Mouse (Mus musculus) limb, embryonic 15.5 days (tissue): ENCODE data around the gene Gucy1a1. TPM values are rescaled to one million over a fixed set of nuclear protein-coding genes. Genes with fewer than 3 reads are reported as not detected.
A peak's percentile ranks its signal among the peaks of the same experiment; 100 is the strongest.
"Not testable (repeated sequence)": the region's sequence is repeated elsewhere in the genome, so short reads cannot be mapped to it uniquely, and the experiment has no call there.

ENCODE experiments used
- ATAC-seq: fragments of 200-750 bp; cut with Nextera tagmentation; 2 replicates; pipeline ENCODE4 v1.8.0; 2017; ENCODE audit warnings: low read depth, moderate TSS enrichment; ENCODE audit not compliant: insufficient number of reproducible peaks, low FRiP score, low TSS enrichment
- H3K27ac ChIP-seq: fragments of 300-500 bp; sonication (generic); 2 replicates; pipeline ENCODE4 v1.5.1; 2015; ENCODE audit warnings: moderate library complexity, mild to moderate bottlenecking, inconsistent platforms
- H3K27me3 ChIP-seq: fragments of 300-500 bp; sonication (generic); 2 replicates; pipeline ENCODE4 v1.6.1; 2015; ENCODE audit warnings: inconsistent platforms
- H3K36me3 ChIP-seq: fragments of 300-500 bp; sonication (generic); 2 replicates; pipeline ENCODE4 v1.6.1; 2015; ENCODE audit warnings: inconsistent platforms
- H3K4me1 ChIP-seq: fragments of 300-500 bp; sonication (generic); 2 replicates; pipeline ENCODE4 v1.6.1; 2015; ENCODE audit warnings: inconsistent platforms
- H3K4me2 ChIP-seq: fragments of 300-500 bp; sonication (generic); 2 replicates; pipeline ENCODE4 v1.6.1; 2015; ENCODE audit warnings: mild to moderate bottlenecking, inconsistent platforms
- H3K4me3 ChIP-seq: fragments of 300-500 bp; sonication (generic); 2 replicates; pipeline ENCODE4 v1.5.1; 2015; ENCODE audit warnings: mild to moderate bottlenecking, inconsistent platforms
- H3K9ac ChIP-seq: fragments of 300-500 bp; sonication (generic); 2 replicates; pipeline ENCODE4 v1.6.1; 2015; ENCODE audit warnings: inconsistent platforms
- H3K9me3 ChIP-seq: fragments of 300-500 bp; sonication (generic); 2 replicates; pipeline ENCODE4 v1.6.1; 2016; ENCODE audit warnings: inconsistent platforms
- WGBS: fragments of 180-500 bp; shearing (Covaris S2); methylation state at CpG from one replicate; pipeline ENCODE4 v1.1.7; 2015; 5-methylcytosine and 5-hydroxymethylcytosine counted together
- polyA plus RNA-seq: library from polyadenylated mRNA; unstranded; fragments of >200 nt; fragmentation: Nextera tagmentation; extraction: Ambion mirVana; gene quantifications from 2 replicates; pipeline ENCODE4 v1.2.1, GENCODE M21; 2015

Gucy1a1 gene
- 14.1 and 15.1 TPM in 2 replicates for polyA plus RNA-seq

DNA sequence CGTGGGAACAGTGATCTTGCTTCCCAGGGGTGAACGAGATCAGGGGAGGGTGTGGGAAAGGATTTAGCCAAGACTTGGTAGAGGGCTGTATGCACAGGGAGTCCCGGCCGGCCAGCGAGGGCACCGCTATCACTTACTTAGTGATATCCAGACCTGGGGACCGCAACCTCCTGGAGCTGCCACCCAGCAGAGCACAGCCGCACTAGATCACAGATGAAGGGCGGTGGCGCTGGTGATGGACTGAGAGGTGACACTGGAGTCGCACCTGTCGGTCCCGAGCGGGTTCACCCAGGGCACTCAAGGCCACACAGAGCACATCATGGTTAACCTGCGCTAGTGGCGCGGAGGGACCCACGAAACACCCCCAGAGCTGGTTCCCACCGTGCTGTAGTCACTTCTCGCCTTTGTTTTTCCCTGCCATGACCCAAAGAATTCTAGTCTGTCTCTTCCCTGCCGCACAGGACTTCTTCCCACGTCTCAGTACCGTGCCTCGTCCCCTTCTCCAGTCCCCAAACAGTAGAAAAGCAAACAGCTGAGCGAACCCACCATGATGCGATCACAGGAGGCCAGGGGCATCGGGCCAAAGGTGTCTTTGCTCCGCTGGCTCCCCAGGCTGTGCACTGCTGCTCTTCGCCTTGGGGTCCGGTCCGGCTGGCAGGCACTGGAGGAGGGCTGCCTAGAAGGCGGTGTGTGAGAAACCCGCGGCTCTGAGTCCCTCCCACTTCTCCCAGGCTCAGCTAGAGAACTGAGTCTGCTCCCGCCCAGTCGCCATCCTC is at the start of gene Gucy1a1:
Gene Gucy1a1 (minus strand): TSS at position 664 of the 776 bp plus-strand sequence.
- Histone ChIP-seq H3K4me1 (peaks cover 10% of the 10 kb centered on the region), H3K4me3 (peak within 1 kb of the TSS; percentile 50), H3K4me2 (peak within 1 kb of the TSS; percentile 89), H3K9me3 (no peaks in the 10 kb centered on the region), H3K36me3 (no peaks in the 10 kb centered on the region), H3K27me3 (peaks cover 11% of the 10 kb centered on the region), H3K27ac (no peak within 1 kb of the TSS), H3K9ac (peak within 1 kb of the TSS; percentile 28; the same call in 1 of the 2 replicates)
- WGBS = under 1% methylated on average over 36 of the region's 36 CpGs
- ATAC-seq = 0 out of 2 replicates have a peak, but pooled peaks have one; percentile 61

DNA sequence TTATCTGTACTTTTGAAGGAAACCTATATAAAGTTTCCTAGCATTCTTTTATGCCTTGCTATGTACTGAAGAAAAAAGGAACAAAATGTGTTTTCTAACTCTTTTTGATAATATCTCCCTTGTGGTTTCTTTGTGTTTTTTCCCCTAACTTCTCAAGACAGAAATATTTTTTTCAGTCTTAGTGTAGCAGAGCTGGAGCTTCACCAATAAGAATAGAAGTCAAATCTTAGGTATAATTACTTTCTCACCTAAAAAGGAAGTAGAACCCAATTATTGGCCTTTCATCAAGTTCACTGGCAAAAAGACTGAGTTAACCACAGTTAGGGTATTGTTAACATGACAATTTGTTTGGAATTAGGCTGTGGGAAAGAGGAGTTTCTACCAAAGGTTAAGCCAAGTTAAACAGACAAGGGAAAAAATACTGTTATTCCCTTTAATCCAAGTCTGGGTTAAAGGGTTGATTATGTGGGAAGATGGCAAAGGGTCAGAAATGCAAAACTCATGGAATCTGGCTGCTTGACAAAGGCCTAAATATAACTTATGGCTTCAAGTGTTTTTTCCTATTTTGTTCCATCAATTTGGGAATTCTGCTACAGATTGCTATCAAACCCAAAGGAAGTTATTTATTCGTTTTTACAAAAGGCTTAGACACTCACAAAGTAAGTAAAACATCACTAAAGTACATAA is 46.1 kb upstream of the Gucy1a1 start:
- H3K27me3 ChIP-seq = no peaks in the 10 kb centered on the region
- ATAC-seq = no peak
- no peaks in the 10 kb centered on the region for H3K36me3 ChIP-seq
- no peak overlapping the region for H3K9ac ChIP-seq
- H3K9me3 ChIP-seq = no peaks in the 10 kb centered on the region
- H3K4me3 ChIP-seq = no peak overlapping the region
- no peak overlapping the region for H3K27ac ChIP-seq
- 69% methylated on average over 1 of the region's 1 CpGs for WGBS
- no peaks in the 10 kb centered on the region for H3K4me1 ChIP-seq
- no peak overlapping the region for H3K4me2 ChIP-seq

DNA sequence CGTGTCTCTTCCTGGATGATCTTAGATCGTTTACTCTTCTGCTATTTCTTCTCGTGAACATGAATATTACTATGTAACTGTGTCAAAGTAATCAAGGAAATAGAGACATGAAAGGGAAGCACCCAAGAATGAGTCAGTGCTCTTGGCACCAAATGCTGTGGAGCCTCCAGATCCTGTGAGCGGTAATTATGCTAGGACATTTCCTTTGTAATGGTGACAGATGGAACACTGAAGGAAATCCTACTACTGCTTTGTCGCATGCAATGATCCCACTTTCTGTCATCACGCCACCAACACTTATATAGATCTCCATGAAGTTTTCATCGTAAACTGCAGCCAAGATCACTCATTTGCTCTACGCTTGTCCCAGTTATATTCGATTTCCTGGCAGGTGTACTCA is 40.0 kb upstream of the Gucy1a1 start:
- WGBS = 81% methylated on average over 9 of the region's 9 CpGs

DNA sequence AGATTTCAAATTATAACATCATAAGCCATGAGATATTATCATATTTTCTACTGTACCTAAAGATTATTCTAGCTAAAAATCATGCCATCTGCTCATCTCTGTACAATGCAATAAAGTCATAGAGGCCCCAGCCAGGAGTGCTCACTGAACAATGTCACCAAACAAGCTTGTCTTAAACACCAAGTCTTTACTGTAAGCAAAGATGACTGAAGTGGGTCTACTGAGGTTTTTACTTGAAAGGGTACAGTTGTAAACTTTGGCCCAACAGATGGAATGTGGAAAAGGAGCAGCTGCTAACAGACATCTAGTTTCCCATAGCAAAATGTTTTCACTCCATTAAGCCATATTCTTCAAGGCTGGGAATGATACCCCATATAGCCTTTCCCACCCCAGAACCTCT is 35.9 kb upstream of the Gucy1a1 start:
- H3K36me3 ChIP-seq = no peaks in the 10 kb centered on the region
- no peak overlapping the region for H3K9ac ChIP-seq
- no peak overlapping the region for H3K4me3 ChIP-seq
- no peak for ATAC-seq
- no peaks in the 10 kb centered on the region for H3K4me1 ChIP-seq
- H3K27me3 ChIP-seq = no peaks in the 10 kb centered on the region
- no peak overlapping the region for H3K4me2 ChIP-seq
- no peak overlapping the region for H3K27ac ChIP-seq
- no peaks in the 10 kb centered on the region for H3K9me3 ChIP-seq

More for the DNA sequence above, 40.0 kb upstream of the Gucy1a1 start:
- Histone ChIP-seq H3K9ac (no peak overlapping the region), H3K27ac (no peak overlapping the region), H3K4me2 (no peak overlapping the region), H3K27me3 (no peaks in the 10 kb centered on the region), H3K4me1 (no peaks in the 10 kb centered on the region), H3K9me3 (no peaks in the 10 kb centered on the region), H3K4me3 (no peak overlapping the region), H3K36me3 (no peaks in the 10 kb centered on the region)
- ATAC-seq = no peak

DNA sequence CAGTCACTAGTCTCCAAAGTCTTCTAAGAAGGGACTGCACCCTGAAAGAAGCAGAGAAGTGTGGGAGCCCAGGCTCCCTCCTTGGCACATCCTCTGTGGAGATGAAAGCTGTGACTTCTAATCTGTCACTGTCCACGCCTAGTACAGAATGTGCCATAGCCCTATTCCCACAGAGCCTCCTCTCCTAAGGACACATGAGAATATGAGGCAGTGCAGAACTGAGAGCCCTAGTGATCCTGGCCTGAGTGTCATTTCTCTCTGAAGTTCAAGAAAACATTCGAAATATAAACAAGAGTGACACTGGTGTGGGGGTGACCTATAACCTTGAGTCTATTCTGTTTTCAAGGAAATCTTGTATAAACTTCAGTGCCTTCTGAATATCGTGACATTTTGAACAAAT is 34.7 kb upstream of the Gucy1a1 start:
- 66% methylated on average over 3 of the region's 3 CpGs for WGBS
- ATAC-seq = no peak
- H3K4me2 ChIP-seq = no peak overlapping the region

DNA sequence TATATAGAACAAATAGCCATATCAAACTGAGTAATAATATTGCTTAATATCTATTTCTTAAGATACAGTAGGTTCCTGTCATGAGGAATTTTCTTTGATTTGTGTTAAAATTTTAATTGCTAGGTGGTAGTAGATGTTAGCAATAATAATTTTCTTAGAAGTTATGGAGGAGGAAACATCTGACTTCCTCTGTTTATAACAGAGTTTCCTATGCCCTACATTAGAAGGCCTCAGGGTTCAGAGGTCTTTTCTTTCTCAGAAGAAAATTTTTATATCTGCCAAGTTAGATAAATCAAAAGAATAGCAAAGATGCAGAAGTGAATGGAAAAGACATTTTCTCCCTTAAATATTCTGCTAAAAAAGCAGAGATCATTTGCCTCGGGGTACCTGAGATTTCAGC is 29.9 kb upstream of the Gucy1a1 start:
- Histone ChIP-seq H3K9ac (no peak overlapping the region), H3K4me2 (no peak overlapping the region), H3K36me3 (no peaks in the 10 kb centered on the region), H3K9me3 (no peaks in the 10 kb centered on the region), H3K27ac (no peak overlapping the region), H3K4me3 (no peak overlapping the region), H3K27me3 (no peaks in the 10 kb centered on the region), H3K4me1 (no peaks in the 10 kb centered on the region)
- 76% methylated on average over 1 of the region's 1 CpGs for WGBS
- no peak for ATAC-seq

More for the DNA sequence above, 34.7 kb upstream of the Gucy1a1 start:
- Histone ChIP-seq H3K9me3 (no peaks in the 10 kb centered on the region), H3K4me1 (no peaks in the 10 kb centered on the region), H3K27me3 (no peaks in the 10 kb centered on the region), H3K27ac (no peak overlapping the region), H3K9ac (no peak overlapping the region), H3K4me3 (no peak overlapping the region), H3K36me3 (no peaks in the 10 kb centered on the region)

DNA sequence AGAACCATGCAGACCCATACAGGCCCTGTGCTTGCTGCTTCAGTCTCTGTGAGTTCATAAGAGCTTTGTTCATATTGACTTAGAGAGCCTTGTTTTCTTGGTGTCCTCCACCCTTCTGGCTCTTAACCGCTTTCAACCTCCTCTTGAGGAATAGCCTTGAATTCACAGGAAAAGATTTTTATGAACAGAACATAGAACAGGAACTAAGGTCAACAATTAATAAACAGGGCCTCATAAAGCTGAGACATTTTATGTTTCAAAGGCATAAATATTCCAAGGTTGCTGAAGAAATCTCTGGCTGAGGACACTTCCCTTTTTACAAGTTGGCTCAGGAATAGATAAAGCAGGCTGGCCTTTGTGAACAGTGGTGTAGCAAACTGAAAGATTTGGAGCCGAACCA is 21.5 kb upstream of the Gucy1a1 start:
- Histone ChIP-seq H3K36me3 (no peaks in the 10 kb centered on the region), H3K27ac (no peak overlapping the region), H3K9me3 (no peaks in the 10 kb centered on the region), H3K27me3 (no peaks in the 10 kb centered on the region), H3K9ac (no peak overlapping the region), H3K4me2 (no peak overlapping the region), H3K4me1 (no peaks in the 10 kb centered on the region), H3K4me3 (no peak overlapping the region)
- WGBS = 77% methylated on average over 2 of the region's 2 CpGs
- no peak for ATAC-seq

DNA sequence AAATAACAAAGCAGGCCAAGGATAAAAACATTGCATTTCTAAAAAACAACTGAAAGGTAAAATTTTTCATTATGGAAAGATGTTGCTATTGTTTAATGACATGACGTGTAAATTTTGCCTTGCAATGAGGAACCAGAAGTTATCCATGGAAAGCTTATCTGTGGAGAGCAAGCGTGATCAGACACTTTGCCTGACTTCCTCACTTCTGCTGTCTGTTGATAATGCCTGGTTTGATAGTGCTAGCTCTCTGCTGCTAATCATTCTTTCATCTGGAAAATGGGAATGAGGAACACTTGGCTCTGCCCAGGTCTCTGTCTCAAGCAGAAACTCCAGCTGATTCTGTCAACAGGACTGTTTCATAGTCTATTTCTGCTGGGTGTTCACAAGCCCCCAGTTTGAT is 20.3 kb upstream of the Gucy1a1 start:
- Histone ChIP-seq H3K9me3 (no peaks in the 10 kb centered on the region), H3K36me3 (no peaks in the 10 kb centered on the region), H3K27me3 (no peaks in the 10 kb centered on the region), H3K4me3 (no peak overlapping the region), H3K4me1 (no peaks in the 10 kb centered on the region), H3K4me2 (no peak overlapping the region), H3K9ac (no peak overlapping the region), H3K27ac (no peak overlapping the region)
- ATAC-seq = no peak
- WGBS = 76% methylated on average over 2 of the region's 2 CpGs

DNA sequence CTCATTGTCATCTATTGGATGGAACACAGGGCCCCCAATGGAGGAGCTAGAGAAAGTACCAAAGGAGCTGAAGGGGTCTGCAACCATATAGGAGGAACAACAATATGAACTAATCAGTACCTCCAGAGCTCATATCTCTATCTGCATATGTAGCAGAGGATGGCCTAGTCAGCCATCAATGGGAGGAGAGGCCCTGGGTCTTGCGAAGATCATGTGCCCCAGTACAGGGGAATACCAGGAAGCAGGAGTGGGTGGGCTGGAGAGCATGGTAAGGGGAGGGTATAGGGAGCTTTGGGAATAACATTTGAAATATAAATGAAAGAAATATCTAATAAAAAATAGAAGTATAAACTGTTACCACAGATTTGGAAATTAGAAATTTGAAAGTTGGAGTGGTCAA is 17.4 kb upstream of the Gucy1a1 start:
- H3K4me2 ChIP-seq, H3K4me3 ChIP-seq, H3K27me3 ChIP-seq, H3K27ac ChIP-seq, H3K4me1 ChIP-seq, H3K9ac ChIP-seq, H3K9me3 ChIP-seq, ATAC-seq, H3K36me3 ChIP-seq: not testable (repeated sequence)
- 93% methylated on average over 1 of the region's 1 CpGs for WGBS

DNA sequence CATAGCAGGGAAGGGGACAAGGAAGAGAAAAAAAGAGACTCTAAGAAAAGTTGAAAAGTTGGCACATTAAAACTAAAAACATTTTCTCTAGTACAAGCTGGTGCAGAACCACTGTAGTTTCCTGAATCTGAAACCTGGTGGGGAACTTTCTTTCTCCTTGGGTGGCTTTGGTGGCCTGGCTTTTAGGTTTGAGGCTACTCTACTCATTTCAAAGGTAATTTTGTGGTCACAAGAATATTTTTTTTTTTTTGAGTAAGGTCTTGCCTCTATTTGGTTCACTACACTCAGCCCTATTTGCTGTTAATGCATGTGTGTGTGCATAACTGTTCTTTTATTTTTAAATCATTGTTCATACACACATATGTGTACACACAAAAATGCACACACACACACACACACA is 389 bp upstream of the Gucy1a1 start:
- H3K4me1 ChIP-seq = peaks cover 10% of the 10 kb centered on the region
- no peak for ATAC-seq
- no peaks in the 10 kb centered on the region for H3K9me3 ChIP-seq
- no peak overlapping the region for H3K27ac ChIP-seq
- H3K27me3 ChIP-seq = peaks cover 11% of the 10 kb centered on the region
- H3K4me3 ChIP-seq = peak overlapping the region; percentile 50; the same call in 1 of the 2 replicates
- H3K4me2 ChIP-seq = peak overlapping the region; percentile 89
- H3K36me3 ChIP-seq = no peaks in the 10 kb centered on the region
- H3K9ac ChIP-seq = no peak overlapping the region

DNA sequence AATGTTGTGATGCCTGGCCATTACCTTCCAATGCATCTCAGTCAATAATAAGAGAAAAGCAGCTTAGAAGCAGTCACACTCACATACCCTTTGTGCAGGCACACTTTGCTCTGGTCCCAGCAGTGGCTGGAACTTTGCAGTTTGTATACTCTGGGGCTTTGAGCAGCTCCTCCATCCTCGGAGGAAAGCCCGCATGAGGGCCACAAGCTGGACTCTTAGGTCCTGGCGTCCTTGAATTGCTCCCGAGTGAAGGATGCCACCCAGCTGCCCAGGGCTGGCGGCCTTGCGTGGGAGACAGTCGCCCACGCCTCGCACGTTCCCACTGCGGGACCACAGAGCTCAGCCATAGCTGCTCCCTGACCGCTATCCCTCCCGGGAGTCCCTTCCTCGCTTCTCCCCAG is 864 bp downstream of the Gucy1a1 start:
- WGBS = 9% methylated on average over 14 of the region's 14 CpGs
- no peak overlapping the region for H3K27ac ChIP-seq
- H3K36me3 ChIP-seq = no peaks in the 10 kb centered on the region
- peak overlapping the region; percentile 89 for H3K4me2 ChIP-seq
- peaks cover 10% of the 10 kb centered on the region for H3K4me1 ChIP-seq
- 0 out of 2 replicates have a peak overlapping the region, but pooled peaks have one; percentile 28 for H3K9ac ChIP-seq
- H3K9me3 ChIP-seq = no peaks in the 10 kb centered on the region
- peaks cover 11% of the 10 kb centered on the region for H3K27me3 ChIP-seq
- H3K4me3 ChIP-seq = peak overlapping the region; percentile 50
- ATAC-seq = no peak

DNA sequence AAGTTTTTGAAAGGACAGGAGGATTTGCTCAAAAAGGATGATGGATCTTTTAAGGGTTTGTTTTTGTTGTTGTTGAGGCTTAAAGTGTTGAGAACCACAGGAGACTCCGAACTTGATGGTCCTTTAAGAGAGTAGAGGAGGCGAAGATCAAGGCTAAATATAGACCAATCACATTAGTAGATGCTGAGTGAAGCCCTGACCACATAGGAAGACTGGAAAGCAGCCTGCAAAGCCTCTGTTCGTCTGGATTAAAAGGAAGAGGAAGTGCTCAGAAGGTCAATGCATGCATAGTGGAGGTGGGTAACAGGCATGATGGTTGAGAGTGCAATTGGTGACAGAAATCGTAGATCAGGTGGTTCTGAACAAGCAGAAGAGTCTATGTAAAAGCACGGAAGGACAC is 4.8 kb downstream of the Gucy1a1 start:
- Histone ChIP-seq H3K4me3 (no peak overlapping the region), H3K27me3 (peaks cover 11% of the 10 kb centered on the region), H3K4me1 (peaks cover 10% of the 10 kb centered on the region), H3K27ac (no peak overlapping the region), H3K36me3 (no peaks in the 10 kb centered on the region), H3K9ac (no peak overlapping the region), H3K4me2 (no peak overlapping the region), H3K9me3 (no peaks in the 10 kb centered on the region)
- WGBS = 53% methylated on average over 5 of the region's 5 CpGs
- ATAC-seq = no peak
